Mouse (Mus musculus): Measurements from ENCODE around the gene Tmtc2.

The Tmtc2 gene

DNA sequence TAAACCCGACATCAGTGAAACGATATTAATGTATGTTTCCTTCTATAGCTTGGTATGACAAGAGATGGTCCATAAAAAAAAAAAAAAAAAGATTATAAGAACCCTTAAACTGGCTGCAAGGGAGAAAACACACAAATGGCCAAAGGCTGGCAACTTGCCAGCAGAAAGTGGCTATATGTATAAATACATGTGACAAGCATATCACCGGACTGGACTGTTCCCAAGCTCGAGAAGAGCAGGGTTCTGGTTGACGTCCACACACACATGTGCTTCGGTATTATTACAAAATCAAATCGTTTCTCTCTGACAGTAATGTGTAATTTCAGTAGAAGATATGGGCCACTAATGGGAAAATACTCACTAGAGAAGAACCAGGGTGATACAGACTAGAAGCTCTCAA, 287.2 kb downstream of the Tmtc2 start:
- no peak for DNase-seq

DNA sequence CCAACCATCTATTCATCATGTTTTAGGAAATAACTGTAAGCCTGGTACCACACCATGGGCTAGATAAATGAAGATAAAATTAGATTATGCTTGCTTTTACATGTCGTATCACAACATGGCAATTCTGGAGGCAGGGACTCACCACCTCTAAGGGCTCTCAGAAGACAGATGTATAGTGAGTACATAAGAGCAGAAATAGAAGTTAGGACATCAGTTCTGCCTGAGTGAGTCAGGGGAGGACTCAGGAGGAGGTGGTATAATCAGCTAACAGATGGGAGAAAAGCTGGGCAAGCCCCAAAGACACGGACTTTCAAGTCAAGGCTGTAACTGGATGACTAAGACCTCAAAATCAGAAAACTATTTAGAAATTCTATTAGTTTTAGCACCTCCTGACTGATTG, 288.0 kb downstream of the Tmtc2 start:
- no peak for DNase-seq

DNA sequence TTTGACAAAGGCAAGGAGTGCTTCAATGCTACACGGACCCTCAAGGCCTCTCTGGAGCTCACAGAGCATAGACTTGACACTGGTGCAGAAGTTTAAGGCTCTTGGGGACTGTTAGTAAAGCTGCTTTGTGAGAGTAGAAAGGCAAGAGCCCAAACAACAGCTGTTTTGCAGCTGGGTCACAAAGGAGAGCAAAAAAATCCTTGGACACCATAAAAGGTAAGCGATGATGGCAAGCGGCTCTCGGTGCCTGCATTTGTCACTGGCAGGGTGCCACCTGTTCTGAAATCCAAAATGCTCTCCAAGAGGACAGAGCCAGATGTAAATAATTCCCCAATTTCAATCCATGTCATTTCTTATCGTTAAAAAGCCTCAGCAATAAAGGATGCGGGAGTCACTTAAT, 290.1 kb downstream of the Tmtc2 start:
- no peak for DNase-seq

DNA sequence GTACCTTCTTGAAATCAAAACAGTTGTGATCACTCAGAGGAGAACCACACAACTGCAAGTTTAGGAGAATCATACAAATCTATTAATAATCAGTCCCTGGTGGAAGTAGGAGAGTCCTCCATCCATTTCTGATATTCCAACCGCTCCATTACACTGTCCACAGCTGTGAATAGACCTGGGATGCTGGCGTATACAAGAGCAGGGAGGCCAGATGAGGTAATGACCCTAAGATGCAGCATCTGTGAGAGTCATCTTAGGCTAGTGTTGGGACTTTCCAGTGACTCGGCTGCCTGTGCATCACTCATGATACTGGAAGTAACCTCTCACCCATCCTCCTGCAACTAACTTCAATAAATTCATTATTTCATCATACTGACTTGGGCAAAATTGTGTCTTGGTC, 293.3 kb downstream of the Tmtc2 start:
- no peak for DNase-seq

DNA sequence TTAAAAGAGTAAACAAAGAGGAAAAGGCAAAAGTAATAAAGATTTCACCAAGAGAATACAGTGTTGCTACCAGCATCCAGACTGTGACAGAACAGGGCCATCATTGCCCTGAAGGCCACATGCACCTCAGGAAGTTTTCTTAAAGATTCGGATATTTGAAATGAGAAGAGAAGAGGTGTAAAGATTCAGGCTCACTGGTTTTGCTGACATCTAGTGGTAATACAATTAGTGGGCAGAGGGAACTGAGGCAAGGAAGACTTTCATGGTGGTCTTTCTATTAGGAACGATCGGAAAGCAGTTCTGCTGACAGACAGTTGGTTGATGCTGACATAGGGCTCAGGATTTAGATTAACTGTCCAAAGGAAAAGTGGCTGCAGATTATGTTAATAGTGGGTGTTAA, 314.2 kb downstream of the Tmtc2 start:
- no peak for DNase-seq

DNA sequence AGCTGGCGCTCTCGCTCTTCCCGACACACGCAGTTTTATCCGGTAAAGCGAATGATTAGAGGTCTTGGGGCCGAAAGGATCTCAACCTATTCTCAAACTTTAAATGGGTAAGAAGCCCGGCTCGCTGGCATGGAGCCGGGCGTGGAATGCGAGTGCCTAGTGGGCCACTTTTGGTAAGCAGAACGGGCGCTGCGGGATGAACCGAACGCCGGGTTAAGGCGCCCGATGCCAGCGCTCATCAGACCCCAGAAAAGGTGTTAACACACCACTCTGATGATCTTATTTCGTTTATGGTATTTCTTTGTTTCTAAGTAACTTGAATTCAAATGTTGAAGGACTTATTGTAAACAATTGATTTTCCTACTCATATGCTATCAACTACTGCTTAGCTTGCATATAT, 336.0 kb downstream of the Tmtc2 start:
- peak; percentile 67 for DNase-seq

DNA sequence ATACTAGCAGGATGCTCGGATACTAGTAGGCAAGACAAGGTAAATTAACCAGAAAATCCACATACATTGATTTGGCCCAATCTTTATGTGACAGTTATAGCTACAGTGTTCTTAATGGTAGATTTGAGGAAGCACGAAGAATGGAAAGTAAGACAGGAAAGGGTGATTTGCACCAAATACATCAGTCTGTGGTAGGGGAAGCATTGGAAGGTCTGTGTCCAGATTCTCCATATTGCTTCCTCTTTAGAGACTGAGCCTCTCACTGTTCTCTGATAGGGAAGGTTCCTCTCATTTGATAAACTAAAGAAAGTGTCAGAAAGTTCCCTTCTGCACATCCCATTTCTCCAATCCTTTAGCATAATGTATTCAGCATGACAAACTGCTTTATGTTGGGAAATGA, 341.4 kb downstream of the Tmtc2 start:
- DNase-seq: no peak

DNA sequence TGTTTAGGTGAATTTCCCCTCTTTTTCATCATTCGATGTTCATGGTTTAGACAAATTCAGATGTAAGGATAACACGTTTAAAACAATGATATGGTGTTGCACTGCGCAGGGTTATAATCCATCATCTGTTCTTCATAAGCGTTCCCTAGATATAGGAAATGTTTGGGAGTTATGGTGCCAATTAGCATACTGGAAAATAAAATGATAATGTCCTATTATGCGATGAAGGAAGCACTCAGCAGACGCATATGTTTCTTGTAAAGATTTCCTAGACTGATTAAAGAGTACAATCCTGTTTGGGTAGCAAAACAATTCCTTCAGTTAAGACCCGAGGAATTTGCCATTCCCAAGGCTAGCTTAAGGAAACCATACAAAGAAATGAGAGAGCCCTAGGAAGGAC, 343.8 kb downstream of the Tmtc2 start:
- DNase-seq: no peak

DNA sequence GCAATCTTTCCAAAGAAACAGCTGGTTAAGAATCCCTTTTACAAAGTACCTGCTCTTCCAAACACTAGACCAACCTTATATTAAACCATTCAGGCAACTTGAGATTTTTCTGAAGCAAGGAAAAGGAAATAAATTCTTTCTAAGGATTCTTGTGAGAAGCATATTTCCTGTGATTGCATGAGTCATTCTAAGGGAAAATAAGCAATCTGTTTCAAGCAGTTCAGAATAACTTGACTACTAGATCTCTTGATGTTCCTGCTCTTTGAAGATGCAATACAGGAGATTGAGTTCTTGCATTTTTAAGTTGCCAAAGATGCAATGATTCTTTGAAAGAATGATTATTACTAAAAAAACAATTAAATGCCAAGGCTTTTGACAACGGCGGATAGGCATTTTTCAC, 345.6 kb downstream of the Tmtc2 start:
- no peak for DNase-seq

DNA sequence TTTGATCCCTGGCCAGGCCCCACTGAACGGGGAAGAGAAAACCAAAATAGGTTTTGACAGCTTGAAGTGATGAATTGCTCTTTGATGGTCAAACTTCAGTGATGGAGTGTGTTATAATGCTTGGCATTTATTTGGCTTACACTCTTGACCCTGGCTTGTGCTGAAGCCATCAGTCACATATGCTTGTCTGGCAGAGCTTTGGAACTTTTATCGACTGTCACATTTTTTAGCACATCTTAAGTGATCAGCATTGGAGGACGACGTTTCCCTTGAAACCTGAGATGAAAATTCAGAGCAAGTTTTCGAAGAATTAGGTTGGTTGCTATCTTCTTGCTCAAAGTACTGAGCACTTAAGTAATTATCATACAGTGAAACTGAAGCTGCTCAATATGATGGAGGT, 346.6 kb downstream of the Tmtc2 start:
- no peak for DNase-seq

DNA sequence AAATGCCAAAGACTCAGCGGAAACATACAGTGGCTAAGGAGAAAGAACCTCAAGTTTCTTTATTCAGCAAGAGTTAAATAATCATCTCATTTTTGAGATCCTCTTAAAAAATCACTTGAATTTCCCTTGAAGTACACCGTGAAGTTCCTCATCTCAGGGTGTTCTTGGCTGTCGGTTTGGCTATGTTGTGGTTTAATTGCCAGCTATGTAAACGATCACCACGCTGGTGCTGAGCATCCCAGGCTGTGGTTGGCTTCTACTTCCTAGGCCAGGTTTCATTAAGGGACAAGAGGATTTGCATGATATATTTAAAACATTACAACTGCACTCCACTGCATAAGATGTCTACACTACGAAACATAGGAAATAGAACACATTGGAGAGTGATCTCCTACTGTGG, 348.5 kb downstream of the Tmtc2 start:
- DNase-seq: no peak

DNA sequence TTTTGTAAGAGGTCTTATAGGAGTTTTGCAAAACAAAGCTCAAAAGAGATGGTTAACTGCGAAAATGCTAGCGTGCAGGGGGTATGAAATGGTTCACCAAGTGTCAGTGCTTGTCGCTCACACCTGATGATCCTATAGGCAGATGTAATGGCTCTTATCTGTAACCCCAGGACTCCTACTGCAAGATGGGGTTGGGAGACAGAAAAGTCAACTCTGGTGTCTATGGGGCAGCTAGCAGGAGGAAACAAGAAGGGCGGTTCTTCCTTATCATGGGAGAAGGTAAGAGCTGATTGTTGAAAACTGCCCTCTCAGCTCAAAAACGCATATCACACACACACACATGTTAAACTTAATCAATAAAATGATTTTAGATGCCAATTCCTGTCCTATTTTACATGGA, 351.3 kb downstream of the Tmtc2 start:
- no peak for DNase-seq

DNA sequence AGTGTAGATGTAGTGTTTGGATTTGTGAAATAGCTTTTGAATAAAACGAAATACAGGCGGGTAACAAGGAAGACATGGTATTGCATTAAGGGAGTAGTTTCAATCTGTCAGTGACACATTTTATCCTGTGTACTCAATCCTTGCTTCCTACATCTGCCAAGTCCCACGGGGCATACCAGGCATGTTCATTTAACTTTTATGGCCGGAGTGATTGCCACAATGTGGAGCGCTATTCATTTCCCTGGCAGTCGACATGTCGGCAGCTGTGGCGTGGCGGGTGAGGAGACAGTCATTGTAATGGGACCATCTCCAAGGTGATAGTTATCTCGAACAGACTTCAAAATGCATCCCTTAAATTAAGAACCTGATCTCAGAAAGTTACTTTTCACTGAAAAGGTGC, 372.8 kb downstream of the Tmtc2 start:
- no peak for DNase-seq

DNA sequence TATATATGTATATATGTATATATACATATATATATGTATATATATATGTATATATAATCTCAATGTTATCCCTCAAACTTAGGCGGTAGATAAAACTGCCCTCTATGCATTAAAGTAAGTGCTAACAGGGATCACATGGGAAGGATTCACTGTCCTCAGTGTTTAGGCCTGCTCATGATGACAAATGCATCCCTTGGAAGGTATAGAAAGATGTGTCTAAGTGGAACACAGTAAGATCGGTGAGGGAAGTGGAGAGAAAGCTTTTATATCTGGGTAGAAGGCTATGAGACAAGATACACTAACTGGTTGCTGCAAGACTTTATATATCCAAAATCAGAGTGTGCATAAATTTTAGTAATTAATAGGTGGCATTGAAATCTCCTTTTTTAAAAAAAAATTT, 373.6 kb downstream of the Tmtc2 start:
- no peak for DNase-seq

DNA sequence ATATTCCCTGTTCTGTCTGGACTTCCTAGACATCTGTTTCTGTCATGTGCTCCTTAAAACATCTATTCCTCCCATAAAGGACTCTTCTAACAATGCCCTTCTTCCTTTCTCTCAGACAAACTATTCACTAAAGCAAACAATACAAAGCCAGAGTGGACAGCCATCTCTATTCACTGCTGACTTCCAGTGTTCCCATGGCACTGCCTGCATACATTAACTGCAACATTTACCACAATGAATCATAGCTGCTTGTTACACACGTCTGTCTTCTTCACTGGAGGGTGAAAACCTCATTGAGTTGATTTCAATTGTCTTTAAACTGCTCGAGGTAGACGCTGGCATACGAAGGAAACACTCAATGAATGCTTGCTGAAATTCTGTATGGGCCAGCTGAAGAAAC, 374.2 kb downstream of the Tmtc2 start:
- DNase-seq: no peak

DNA sequence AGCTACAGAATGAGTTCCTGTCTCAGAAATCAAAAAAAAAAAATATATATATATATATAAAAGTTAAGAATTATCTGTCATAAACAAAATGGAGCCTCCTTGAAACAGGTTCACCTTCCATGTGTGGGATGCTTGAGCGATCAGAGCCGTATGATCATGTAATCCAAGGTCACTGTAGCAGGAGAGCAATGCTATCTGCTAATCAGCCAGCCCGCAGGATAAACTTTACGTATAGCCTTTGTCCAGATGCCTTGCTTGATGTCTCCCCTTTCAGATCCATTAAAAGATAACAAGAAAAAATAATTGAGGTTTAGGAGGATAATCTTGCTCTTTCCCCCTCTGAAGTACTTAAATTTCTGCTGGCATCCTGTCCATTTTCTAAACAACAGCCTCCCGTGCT, 374.7 kb downstream of the Tmtc2 start:
- DNase-seq: no peak

DNA sequence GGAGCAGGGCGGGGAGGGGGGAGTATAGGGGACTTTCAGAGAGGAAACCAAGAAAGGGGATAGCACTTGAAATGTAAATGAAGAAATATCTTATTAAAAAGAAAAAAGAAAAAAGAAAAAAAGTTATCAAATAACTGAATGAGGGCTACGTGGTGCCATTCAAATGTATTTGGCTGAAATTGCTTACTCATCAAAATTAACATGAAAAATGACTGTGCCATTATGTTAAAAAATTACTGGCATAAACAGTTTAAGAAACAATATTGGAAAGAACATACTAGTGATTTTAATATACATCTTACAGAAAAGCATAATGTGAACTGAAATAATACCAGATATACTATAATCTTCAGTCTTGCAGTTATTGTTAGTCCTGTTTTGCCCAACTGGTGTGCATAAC, 378.9 kb downstream of the Tmtc2 start:
- DNase-seq: no peak

DNA sequence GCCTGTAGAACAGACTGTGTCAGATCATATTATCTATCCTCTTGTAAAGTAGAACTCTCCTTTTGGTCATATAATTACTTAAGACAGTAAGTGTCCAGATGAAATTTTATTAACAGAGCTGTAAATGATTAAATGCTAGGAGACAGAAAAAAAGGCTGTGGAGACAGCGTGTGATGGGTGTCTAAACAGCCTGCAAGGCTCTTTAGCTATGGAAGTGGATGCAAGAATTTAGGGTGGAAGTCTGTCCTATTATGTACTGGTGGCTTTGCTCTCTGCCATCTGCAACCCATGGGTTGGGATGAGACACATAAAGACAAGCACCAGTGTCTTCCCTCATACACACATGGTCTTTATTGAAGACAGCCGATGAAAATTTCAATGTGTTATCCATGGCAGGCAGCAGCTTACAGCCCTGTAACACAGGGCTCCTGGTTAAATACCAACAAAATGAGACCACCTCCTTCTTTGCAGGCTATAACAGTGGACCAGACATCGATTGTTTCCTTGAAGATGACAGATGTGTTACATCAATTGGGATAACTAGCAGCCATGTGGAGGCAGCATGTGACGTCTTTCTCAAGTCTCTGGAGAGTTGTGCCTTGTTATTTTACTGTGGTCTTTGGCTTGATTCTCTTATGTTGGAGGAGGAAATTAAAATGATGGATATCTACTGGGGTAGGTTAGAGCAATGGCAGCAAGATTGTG, 380.3 kb downstream of the Tmtc2 start:
- DNase-seq: no peak

DNA sequence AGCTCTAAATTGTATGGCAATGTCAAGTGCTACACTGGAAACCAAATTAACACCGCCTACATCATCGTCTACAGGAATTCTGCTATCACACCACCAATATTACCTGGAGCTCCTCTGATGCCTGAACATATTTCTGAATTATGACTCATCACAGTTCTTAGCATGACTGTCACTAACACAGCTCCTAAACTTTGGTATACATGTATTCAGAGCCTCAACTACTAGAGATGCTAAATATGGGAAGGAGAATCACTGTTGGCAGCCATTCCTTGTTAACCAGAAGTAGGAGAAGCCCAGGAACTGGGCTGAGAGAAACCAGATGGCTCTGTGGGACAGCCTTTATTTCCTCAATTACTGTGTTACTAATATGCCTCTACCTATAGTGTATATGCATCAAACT, 382.2 kb downstream of the Tmtc2 start:
- no peak for DNase-seq

DNA sequence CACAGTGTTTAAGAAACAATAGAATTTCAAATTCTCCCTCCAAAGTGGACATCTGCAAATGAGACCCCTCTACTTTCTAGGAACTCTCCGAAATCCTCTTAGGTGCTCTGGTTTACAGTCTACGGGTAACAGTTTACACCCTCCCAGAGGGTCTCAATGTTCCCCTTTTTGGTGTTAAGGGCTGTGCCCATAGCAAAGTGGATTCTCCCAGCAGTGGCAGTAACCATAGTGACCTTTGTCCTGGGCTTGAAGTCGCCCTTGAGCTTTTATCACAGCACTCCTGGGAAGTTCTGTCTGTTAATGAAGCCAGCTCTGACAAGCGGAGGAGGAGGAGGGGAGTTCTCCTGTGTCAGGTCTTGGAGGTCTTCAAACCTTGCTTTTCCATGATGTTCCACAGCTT, 384.5 kb downstream of the Tmtc2 start:
- no peak for DNase-seq

DNA sequence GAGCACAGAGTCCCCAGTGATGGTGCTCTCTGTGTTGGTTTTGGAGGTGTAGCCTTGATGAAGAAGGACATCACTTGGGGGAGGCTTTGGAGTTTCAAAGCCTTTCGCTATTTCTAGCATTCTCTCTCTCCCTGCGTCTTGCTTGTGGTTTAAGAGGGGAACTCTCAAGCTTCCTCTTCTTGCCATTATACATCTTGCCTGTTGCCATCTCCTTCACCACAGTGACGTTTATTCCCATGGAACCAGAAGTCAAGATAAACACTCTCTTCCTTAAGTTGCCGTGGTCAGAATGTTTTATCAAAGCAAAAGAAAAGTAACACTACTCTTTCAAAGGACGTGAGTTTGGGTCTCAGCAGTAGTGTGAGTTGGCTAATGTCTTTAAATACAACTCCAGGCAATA, 387.6 kb downstream of the Tmtc2 start:
- no peak for DNase-seq

DNA sequence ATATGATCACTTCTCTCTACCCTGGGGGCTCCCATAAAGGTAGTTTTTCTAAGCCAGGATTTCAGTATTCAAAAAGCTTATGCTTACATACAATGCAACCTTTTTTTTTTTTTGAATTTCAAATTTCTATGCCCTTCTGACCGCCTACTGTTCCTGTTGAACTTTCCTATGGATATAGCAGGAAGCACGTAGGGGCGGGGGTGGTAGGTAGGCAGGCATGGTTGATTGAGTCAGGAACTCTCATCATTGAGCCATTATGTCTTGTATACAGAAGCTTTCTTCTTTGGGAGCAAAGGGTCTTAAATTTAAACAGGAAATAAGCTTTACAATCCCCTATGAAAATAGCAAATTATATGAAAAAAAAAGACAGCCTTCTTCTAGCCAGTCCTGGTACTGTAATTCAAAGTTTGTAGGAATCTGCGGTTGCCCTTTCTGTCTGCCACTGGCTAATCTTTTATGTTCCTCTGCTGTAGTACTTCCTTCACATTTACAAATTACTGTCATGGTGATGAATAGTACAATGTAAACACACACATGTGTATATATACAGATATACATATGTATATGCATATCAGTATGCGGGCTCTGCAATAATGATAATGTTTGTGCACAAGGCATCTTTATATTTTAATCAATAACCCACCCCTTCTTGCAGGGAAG, 405.7 kb downstream of the Tmtc2 start:
- no peak for DNase-seq

DNA sequence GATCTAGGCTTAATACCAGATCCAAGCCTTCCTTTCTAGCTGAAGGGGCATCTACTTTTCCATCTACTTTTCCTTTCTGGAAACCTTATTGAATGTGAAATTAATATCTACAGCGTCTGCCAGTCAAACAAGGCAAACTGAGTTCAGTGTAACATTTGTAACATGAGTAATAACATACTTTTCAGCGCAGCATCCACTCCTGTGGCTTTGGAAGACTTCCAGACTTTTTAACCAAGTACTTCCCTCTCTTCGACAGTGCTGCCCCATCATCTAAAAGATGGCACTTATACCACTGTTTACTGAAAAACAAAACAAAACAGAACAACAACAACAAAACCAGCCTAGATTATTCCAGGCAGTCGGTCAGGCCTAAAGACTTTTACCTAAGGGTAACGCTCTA, 409.0 kb downstream of the Tmtc2 start:
- DNase-seq: no peak

DNA sequence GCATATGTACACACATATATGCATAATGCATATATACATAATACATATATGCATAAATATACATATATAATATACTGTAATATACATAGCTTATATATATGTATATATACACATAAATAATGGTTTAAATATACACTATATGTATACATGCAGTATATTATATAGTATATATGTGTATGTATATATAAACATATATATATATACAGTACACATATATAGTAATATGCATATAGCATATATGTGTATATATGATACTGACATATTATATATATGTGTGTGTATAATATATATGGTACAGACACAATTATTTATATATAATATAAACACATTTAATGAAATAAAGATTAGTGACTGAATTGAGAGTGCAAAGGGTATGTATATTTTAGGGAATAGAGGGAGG, 420.5 kb downstream of the Tmtc2 start:
- DNase-seq: no peak

DNA sequence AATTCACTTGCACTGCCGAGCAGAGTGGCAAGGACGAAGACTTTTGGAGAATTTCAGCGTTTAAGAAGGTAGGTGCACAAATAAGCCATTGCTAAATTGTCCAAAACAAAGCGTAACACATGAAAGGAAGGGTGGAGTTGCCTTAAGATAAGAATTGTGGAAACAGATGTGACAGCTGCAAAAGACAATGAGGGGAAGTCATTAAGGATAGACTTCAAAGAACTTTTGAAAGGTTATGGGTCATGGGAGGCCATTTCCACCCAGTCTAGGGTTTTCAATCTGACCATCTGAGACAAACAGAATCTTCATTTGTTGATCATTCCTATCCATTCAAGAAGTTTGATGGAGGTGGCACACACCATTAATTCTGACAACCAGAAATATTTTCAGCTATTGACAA, 429.9 kb downstream of the Tmtc2 start:
- DNase-seq: no peak

Data from liver (tissue).